Mouse (Mus musculus) CD4-positive, CD25-positive, alpha-beta regulatory T cell, adult 9 weeks (primary cell): Measurements from ENCODE around the gene Nudt8. TPM values are rescaled to one million over a fixed set of nuclear protein-coding genes. Genes with fewer than 3 reads are reported as not detected.

Experiments
- polyA plus RNA-seq: library from polyadenylated mRNA; unstranded; fragments of 100-300 nt; shearing (Covaris generic); gene quantifications from one replicate; pipeline ENCODE4 v1.2.1, GENCODE M21; 2017

Nudt8 gene
- 9.1 TPM for polyA plus RNA-seq

DNA sequence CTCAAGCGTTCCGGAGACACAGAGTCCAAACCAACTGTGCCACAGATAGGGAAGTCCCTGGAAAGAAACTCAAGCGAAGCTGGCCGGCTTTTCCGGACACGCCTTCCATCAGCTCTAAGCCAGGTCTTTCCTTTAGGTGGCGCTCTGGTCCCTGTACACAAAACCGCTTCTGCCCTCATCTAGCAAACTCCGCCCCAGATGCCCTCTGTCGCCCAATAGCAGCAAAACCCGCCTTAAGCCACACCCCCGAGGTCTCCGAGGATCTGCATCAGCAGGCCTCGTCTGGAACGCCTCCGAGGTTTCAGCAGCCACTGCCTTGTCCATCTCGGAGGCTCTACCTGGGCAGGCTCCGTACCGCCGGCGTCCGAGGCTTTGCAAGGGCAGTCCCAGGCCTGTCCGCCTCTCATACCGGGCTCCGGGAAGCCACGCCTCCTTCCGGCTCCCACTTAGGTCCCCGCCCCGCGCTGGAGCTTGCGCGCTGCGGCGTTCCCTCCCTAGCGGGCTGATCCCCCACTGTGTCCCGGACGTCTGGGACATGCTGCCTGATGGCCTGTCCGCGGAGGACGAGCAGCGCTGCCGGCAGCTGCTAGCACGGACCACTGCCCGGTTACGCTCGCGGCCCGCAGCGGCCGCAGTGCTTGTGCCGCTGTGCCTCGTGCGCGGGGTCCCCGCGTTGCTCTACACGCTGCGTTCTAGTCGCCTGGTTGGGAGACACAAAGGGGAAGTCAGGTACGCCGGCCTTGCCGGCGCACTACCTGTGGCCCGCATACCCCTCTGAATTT, at the start of gene Nudt8, which contains the start of gene Gm49405:
Nudt8 (plus strand) TSS at position 462 of the 782 bp plus-strand sequence.
Gm49405 (plus strand) TSS at position 508 of the 782 bp plus-strand sequence.

DNA sequence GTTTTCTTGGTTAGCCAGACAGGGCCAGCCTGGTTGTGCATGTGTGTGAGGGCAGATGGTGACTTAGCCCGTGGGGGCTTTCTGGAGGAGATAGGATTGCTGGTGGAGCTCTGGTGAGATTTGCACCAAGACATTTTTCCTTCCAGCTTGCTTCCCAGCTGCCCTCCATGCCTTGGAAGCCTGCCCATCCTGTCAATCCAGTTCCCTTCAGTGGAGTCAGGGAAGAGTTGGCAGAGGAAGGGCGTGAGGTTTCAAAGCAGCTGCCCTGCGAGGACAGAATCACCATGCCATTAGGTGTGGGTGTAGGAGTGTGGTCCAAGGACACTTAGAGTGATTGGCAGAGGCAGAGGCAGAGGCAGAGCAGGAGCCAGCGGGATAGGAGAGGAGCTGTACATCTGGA, 41.9 kb upstream of the Nudt8 start, which contains the start of gene Aldh3b3:
Aldh3b3 (plus strand) TSS at position 176 of the 400 bp plus-strand sequence.

DNA sequence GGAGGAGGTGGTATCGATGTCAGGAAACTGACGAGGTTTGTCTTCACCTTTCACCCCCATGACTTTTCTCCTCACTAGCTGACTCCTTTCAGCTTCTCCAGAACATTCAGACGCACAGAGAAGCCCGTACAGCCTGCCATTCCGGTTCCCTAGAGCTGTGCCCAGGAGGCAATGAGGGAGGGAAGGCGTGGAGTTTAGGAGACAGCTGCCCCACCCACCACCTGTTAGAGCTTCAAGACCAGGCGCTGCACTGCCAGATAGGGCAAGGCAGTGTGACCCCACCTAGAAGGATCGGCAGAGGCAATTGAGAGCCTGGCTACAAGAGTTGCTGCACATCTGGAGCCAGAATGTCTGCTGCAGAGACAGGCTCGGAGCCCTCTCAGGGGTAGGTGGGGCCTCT, 28.2 kb upstream of the Nudt8 start, which contains the start of gene Aldh3b2:
Aldh3b2 (plus strand) TSS at position 100 of the 400 bp plus-strand sequence.

DNA sequence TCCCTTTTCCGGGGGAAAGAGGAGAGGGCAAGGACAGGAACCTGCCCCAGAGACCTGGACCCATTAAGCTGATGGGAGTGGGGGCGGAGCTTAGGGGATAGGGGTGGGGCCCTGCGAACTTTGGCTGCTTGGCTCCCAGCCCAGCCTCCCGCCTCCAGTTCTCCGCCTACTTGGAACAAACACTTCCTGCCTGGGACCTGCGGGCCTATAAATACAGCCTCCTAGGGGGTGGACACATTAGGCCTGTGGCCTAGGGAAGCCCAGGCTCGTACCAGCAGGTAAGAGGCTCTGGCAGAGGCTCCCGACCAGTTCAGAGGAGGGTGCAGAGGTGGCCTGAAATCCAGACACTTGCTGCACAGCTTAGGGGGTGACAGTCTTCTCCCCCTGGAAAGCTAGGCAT, 14.0 kb upstream of the Nudt8 start, which contains the start of gene Acy3:
Acy3 (plus strand) TSS at position 237 of the 400 bp plus-strand sequence.

DNA sequence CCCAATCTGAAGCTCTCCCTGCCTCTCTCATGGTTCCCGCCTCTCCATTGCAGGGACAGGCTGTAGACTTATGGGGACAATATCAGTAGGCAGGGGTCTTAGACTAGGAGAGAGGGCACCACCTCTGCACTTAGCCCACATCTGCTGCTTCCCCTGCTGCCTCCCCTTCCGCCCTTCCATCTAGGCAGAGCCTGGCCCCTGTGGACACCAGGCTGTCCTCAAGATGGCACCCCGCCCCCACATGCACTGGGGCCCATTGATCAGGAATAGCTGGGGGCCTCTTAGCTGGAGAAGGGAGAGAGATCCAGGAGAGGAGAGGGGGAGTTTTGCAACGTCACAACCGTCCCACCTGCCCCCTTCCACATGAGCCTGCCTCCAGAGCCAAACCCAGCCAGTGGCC, 8.0 kb upstream of the Nudt8 start, which contains the start of gene Tbx10:
Tbx10 (plus strand) TSS at position 337 of the 400 bp plus-strand sequence.

DNA sequence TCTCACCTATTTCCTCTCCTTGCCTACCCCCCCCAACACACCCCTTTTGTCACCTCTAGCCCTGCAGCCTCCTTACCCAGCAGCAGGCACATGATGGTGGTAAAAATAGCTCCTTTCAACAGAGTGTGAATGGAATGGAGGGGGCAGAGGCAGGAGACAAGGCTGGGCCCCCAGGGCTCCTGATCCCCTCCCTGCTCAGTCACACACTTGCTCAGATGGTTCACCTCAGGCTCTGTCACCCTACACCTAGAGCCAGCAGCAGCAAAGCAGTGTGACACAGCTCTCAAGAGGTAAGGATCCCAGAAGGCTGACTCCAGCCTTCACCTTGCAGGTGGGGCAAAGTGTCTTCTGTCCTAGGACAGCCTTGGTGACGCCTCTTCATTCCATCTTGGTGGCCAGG, 2.7 kb downstream of the Nudt8 start, which contains the start of gene Doc2g:
Doc2g (plus strand) TSS at position 202 of the 400 bp plus-strand sequence.

DNA sequence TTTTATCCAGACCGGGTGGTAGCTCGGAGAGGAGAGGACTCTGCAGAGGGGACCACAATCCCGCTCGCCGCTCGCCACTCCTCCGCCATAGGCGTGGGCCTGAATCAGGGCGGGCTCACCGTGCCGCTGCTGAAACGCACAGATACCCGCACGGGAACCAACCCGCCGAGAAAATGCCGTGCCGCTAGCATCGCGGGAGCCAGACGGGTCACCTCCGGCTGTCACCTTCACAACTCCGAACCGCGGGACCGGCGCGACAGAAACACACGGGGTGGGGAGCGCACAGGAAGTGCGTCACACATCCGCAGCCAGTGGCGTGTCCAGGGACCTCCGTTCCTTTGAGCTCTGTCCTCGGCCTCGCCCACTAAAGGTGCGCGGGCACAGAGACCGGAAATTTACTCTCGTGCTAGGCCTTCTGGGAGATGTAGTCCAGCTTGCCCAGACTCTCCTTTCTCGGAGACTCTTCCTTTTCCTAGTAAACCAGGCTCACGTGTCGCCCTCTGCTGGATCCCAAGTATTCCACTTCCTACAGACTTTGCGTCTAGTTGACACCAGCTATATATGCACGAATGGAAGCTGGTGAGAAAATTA, 12.1 kb downstream of the Nudt8 start, which contains the start of gene Ndufv1:
Ndufv1 (minus strand) TSS at position 375 of the 591 bp plus-strand sequence.

DNA sequence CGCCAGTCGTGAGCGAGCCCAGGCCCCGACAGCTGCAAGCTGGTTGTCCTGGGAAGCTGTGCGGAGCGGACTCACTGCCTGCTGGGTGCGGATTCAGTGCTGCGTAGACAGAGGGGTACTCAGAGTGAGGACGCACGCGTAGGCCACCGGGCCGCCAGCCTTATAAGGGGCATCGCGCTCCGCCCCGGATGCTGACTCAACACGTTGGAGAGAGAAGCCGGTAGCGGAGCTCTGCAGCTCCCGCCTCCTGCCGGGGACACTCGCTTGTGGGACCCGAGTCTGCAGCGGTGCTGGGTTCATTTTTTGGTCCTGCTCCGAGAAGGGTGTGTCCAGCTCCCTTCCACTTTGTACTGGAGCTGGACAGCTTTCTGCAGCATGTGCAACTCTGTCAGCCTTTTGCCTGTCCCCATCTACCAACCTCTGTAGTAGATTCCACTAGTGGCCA, 37.4 kb downstream of the Nudt8 start, which contains the start of gene Gstp1:
Gstp1 (minus strand) TSS at position 198 of the 445 bp plus-strand sequence.

DNA sequence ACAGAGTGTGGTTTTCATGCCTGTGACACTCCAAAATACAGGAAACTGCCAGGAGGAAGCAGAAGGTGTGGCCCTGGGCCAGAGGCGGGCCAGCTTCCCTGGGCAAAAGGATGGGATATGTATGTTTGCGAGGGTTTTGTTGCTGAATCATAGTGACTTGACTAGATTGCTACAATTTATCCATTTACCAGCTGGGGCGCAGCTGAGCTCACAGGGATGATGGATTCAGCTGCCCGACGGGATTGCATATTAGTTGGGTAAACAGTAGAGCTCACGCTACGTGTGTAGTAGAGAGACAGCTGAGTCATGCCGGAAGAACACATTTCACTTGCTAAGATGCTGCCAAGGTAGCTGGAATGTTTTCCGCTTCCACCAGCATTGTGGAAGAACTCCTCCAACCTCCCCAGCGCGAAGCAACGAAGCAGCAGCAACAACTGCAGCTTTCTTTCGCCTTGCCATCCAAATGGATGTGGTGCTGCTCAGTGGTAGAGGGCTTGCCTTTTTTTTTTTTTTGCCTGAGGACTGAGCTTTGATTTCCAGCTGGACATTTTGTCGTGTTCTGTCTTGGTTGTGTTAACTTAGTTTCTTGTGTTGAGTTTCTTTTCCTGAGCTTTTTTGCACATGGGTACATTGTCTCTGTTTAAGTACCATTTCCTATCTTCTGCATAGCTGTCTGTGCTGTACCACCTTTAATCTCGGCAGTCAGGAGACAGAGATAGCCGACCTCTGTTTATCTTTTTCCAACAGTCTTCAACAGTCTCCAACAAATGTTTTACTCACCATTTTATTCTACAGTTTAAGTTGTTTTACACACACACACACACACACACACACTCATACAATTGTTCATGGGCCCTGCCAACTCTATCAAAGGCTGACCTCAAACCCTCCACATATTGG, 45.8 kb downstream of the Nudt8 start, which contains the start of gene Gstp2:
Gstp2 (minus strand) TSS at position 58 of the 900 bp plus-strand sequence.

Other genes starting within 250 kb of the Nudt8 start
- 33.8 TPM for gene Kmt5b, start 233.2 kb upstream of the Nudt8 start, polyA plus RNA-seq
- 2.1 TPM for gene Chka, start 148.8 kb upstream of the Nudt8 start, polyA plus RNA-seq
- 63.1 TPM for gene Tcirg1, start 93.4 kb upstream of the Nudt8 start, polyA plus RNA-seq
- 259 TPM for gene Ndufs8, start 87.8 kb upstream of the Nudt8 start, polyA plus RNA-seq
- gene Aldh3b1, start 70.8 kb upstream of the Nudt8 start, polyA plus RNA-seq: 0.29 TPM
- 47.5 TPM for gene Unc93b1, start 65.4 kb upstream of the Nudt8 start, polyA plus RNA-seq
- gene Aldh3b3, start 41.9 kb upstream of the Nudt8 start, polyA plus RNA-seq: not detected
- not detected for gene Aldh3b2, start 28.3 kb upstream of the Nudt8 start, polyA plus RNA-seq
- gene Acy3, start 14.0 kb upstream of the Nudt8 start, polyA plus RNA-seq: 0.71 TPM
- not detected for gene Tbx10, start 7.8 kb upstream of the Nudt8 start, polyA plus RNA-seq
- 1.4 TPM for gene Gm49405, start within 50 bp of the Nudt8 start, polyA plus RNA-seq
- gene Doc2g, start 2.7 kb downstream of the Nudt8 start, polyA plus RNA-seq: 2.1 TPM
- gene Ndufv1, start 12.2 kb downstream of the Nudt8 start, polyA plus RNA-seq: 169 TPM
- gene Gstp1, start 37.4 kb downstream of the Nudt8 start, polyA plus RNA-seq: 708 TPM
- 3.2 TPM for gene Gstp2, start 45.4 kb downstream of the Nudt8 start, polyA plus RNA-seq
- 149 TPM for gene Gstp3, start 59.0 kb downstream of the Nudt8 start, polyA plus RNA-seq
- gene Cabp2, start 81.0 kb downstream of the Nudt8 start, polyA plus RNA-seq: not detected
- gene Cdk2ap2, start 96.6 kb downstream of the Nudt8 start, polyA plus RNA-seq: 1,029 TPM
- gene Pitpnm1, start 99.4 kb downstream of the Nudt8 start, polyA plus RNA-seq: 346 TPM
- 228 TPM for gene Aip, start 125.3 kb downstream of the Nudt8 start, polyA plus RNA-seq
- gene Gpr152, start 139.2 kb downstream of the Nudt8 start, polyA plus RNA-seq: not detected
- gene Cabp4, start 143.5 kb downstream of the Nudt8 start, polyA plus RNA-seq: 0.38 TPM
- 424 TPM for gene Coro1b, start 148.0 kb downstream of the Nudt8 start, polyA plus RNA-seq
- gene Ptprcap, start 153.0 kb downstream of the Nudt8 start, polyA plus RNA-seq: 1,706 TPM
- gene Rps6kb2, start 162.8 kb downstream of the Nudt8 start, polyA plus RNA-seq: 58.8 TPM
- gene Carns1, start 174.9 kb downstream of the Nudt8 start, polyA plus RNA-seq: 11.0 TPM
- gene Tbc1d10c, start 190.7 kb downstream of the Nudt8 start, polyA plus RNA-seq: 828 TPM
- gene Ppp1ca, start 191.5 kb downstream of the Nudt8 start, polyA plus RNA-seq: 1,287 TPM
- 82.8 TPM for gene Rad9a, start 201.1 kb downstream of the Nudt8 start, polyA plus RNA-seq
- 39.2 TPM for gene Clcf1, start 213.7 kb downstream of the Nudt8 start, polyA plus RNA-seq
- gene AC109138.7, start 213.8 kb downstream of the Nudt8 start, polyA plus RNA-seq: not detected
- 139 TPM for gene Pold4, start 231.3 kb downstream of the Nudt8 start, polyA plus RNA-seq